Mouse (Mus musculus) natural killer cell, adult 2 months (primary cell): Measurements from ENCODE around the gene Gabra2.

Source experiments
- DNase-seq, 2 experiments: peaks; one replicate each; pipeline ENCODE4 v3.0.0; 2022; ENCODE audit warnings: low spot score in 2 of 2

The Gabra2 gene

GRCm38 (mm10) chr5:71095725-71096607 lies at the start of gene Gabra2:
Gene Gabra2 (minus strand): TSS chr5:71095849.
- no peak for DNase-seq

- DNase-seq = no peak
These were observed 41.0 kb upstream of the Gabra2 start for GRCm38 (mm10) chr5:71136691-71137090.

GRCm38 (mm10) chr5:71135840-71136239 lies 40.2 kb upstream of the Gabra2 start:
- no peak for DNase-seq

- DNase-seq = no peak
These were observed 32.1 kb upstream of the Gabra2 start for GRCm38 (mm10) chr5:71127721-71128120.

- DNase-seq = no peak
These were observed 19.6 kb upstream of the Gabra2 start for GRCm38 (mm10) chr5:71115216-71115615.

GRCm38 (mm10) chr5:71095180-71095579 lies 469 bp downstream of the Gabra2 start:
- no peak for DNase-seq

GRCm38 (mm10) chr5:71094776-71095175 lies 873 bp downstream of the Gabra2 start:
- no peak for DNase-seq

- no peak for DNase-seq
These were observed 1.8 kb downstream of the Gabra2 start for GRCm38 (mm10) chr5:71093807-71094206.

- DNase-seq = no peak
These were observed 3.2 kb downstream of the Gabra2 start for GRCm38 (mm10) chr5:71092475-71092874.

GRCm38 (mm10) chr5:71091926-71092325 lies 3.7 kb downstream of the Gabra2 start:
- DNase-seq = no peak

- no peak for DNase-seq
These were observed 16.8 kb downstream of the Gabra2 start for GRCm38 (mm10) chr5:71078861-71079260.

- DNase-seq = no peak
These were observed 34.0 kb downstream of the Gabra2 start for GRCm38 (mm10) chr5:71061696-71062095.

GRCm38 (mm10) chr5:71058047-71058446 lies 37.6 kb downstream of the Gabra2 start:
- DNase-seq = no peak

GRCm38 (mm10) chr5:71037352-71037751 lies 58.3 kb downstream of the Gabra2 start:
- DNase-seq = no peak

- no peak for DNase-seq
These were observed 69.7 kb downstream of the Gabra2 start for GRCm38 (mm10) chr5:71025956-71026355.

- no peak for DNase-seq
These were observed 83.9 kb downstream of the Gabra2 start for GRCm38 (mm10) chr5:71011751-71012150.

- DNase-seq = no peak
These were observed 84.4 kb downstream of the Gabra2 start for GRCm38 (mm10) chr5:71011271-71011670.

GRCm38 (mm10) chr5:71010797-71011196 lies 84.9 kb downstream of the Gabra2 start:
- no peak for DNase-seq

- no peak for DNase-seq
These were observed 99.9 kb downstream of the Gabra2 start for GRCm38 (mm10) chr5:70995617-70996325.

- no peak for DNase-seq
These were observed 102.4 kb downstream of the Gabra2 start for GRCm38 (mm10) chr5:70993281-70993680.

GRCm38 (mm10) chr5:70990891-70991290 lies 104.8 kb downstream of the Gabra2 start:
- no peak for DNase-seq
